Mouse (Mus musculus): ENCODE results near the gene Osbpl3. TPM values are rescaled to one million over a fixed set of nuclear protein-coding genes. Genes with fewer than 3 reads are reported as not detected.

The Osbpl3 gene
- polyA plus RNA-seq, 1 experiment from 2014 or later = 5.3 TPM

DNA sequence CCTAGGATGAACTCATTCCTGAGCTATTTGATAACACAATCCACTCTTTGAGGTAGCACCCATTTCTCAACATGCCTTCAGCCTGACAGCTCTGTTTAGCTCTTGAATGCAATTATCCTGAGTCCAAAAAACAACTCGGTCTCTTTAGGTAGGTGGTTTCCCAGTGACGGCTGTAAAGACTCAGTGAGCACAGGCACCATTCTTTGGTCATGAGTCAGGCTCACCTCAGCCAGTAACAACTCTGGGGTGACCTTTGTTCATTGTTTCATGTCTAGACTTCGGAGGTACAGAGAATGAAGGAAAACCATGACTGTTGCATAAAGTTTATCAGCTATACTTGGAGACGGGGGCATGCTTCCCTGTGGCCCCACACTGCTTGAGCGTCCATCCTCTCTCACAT, 65.7 kb downstream of the Osbpl3 start:
- H3K4me3 ChIP-seq (replicated peaks; ENCODE audit: low read length) = no peak overlapping the region
- H3K4me1 ChIP-seq (replicated peaks; ENCODE audit: control insufficient read depth, insufficient read depth, low read length) = no peaks in the 10 kb centered on the region
- H3K9ac ChIP-seq (replicated peaks; ENCODE audit: low read depth, low read length) = no peak overlapping the region
- H3K27me3 ChIP-seq (replicated peaks; ENCODE audit: control insufficient read depth, insufficient read depth, low read length) = no peaks in the 10 kb centered on the region
- no peaks in the 10 kb centered on the region for H3K9me3 ChIP-seq (ENCODE audit: control insufficient read depth, low read length)
- no peak for ATAC-seq
- WGBS = 75% methylated on average over 5 of the region's 5 CpGs
- no peaks in the 10 kb centered on the region for H3K36me3 ChIP-seq (ENCODE audit: control insufficient read depth, insufficient read depth)
- no peak overlapping the region for H3K4me2 ChIP-seq (ENCODE audit: low read length)
- H3K27ac ChIP-seq (ENCODE audit: low read length) = no peak overlapping the region

- H3K9me3 ChIP-seq (ENCODE audit: control insufficient read depth, low read length) = no peaks in the 10 kb centered on the region
- no peaks in the 10 kb centered on the region for H3K4me1 ChIP-seq (replicated peaks; ENCODE audit: control insufficient read depth, insufficient read depth, low read length)
- 82% methylated on average over 5 of the region's 5 CpGs for WGBS
- H3K4me3 ChIP-seq (replicated peaks; ENCODE audit: low read length) = no peak overlapping the region
- H3K27me3 ChIP-seq (replicated peaks; ENCODE audit: control insufficient read depth, insufficient read depth, low read length) = no peaks in the 10 kb centered on the region
- H3K4me2 ChIP-seq (ENCODE audit: low read length) = no peak overlapping the region
- no peak overlapping the region for H3K27ac ChIP-seq (ENCODE audit: low read length)
- H3K9ac ChIP-seq (replicated peaks; ENCODE audit: low read depth, low read length) = no peak overlapping the region
- no peaks in the 10 kb centered on the region for H3K36me3 ChIP-seq (ENCODE audit: control insufficient read depth, insufficient read depth)
- ATAC-seq = no peak
Observed at GRCm38 (mm10) chr6:50387629-50388028, 68.4 kb downstream of the Osbpl3 start.

DNA sequence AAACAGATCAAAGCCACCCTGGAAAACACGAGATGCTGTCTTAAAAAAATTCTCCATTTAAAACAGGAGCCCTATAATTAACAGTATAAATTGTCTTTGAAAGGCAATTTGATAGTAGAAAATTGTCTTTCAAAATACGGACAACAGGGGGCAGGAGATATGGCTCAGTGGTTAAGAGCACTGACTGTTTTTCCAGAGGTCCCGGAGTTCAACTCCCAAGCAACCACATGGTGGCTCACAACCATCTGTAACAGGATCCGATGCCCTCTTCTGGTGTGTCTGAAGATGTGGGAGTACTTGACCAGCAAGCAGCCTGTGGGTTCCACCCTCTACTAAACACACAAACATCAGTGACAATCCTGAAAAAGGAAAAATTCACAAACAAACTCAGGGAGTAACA, 69.5 kb downstream of the Osbpl3 start:
- Histone ChIP-seq H3K27ac (ENCODE audit: low read length) (no peak overlapping the region), H3K36me3 (ENCODE audit: control insufficient read depth, insufficient read depth) (no peaks in the 10 kb centered on the region), H3K4me1 (replicated peaks; ENCODE audit: control insufficient read depth, insufficient read depth, low read length) (no peaks in the 10 kb centered on the region), H3K4me2 (ENCODE audit: low read length) (no peak overlapping the region), H3K9ac (replicated peaks; ENCODE audit: low read depth, low read length) (no peak overlapping the region), H3K4me3 (replicated peaks; ENCODE audit: low read length) (no peak overlapping the region), H3K9me3 (ENCODE audit: control insufficient read depth, low read length) (no peaks in the 10 kb centered on the region), H3K27me3 (replicated peaks; ENCODE audit: control insufficient read depth, insufficient read depth, low read length) (no peaks in the 10 kb centered on the region)
- no peak for ATAC-seq
- 80% methylated on average over 4 of the region's 4 CpGs for WGBS

DNA sequence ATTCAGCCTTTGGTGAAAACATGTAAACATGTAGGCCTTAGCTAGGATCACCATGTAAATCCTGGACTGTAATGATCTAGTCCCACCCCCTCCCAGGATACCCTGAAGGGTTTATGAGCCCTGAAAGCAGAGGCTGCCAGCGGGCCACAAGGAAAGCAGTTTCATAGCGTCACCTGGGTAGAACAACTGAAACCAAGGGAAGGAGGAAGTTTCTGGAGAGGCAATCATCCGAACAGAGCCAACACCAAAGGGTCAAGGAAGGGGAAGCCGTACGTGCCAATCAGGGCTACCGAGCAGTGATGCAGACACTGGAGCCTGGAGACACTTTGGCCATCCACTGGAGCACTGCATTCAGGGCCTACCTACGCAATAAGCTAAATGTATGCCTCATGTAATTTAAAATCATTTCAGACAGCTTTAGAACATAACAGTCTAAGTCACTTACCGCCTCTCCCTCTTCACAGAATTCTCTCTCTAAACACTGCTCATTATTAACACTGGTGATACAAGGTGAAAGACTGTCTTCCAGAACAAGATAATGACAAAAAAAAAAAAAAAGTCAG, 70.5 kb downstream of the Osbpl3 start:
- no peaks in the 10 kb centered on the region for H3K9me3 ChIP-seq (ENCODE audit: control insufficient read depth, low read length)
- H3K9ac ChIP-seq (replicated peaks; ENCODE audit: low read depth, low read length) = no peak overlapping the region
- no peak overlapping the region for H3K4me3 ChIP-seq (replicated peaks; ENCODE audit: low read length)
- WGBS = 92% methylated on average over 8 of the region's 8 CpGs
- H3K36me3 ChIP-seq (ENCODE audit: control insufficient read depth, insufficient read depth) = no peaks in the 10 kb centered on the region
- no peaks in the 10 kb centered on the region for H3K27me3 ChIP-seq (replicated peaks; ENCODE audit: control insufficient read depth, insufficient read depth, low read length)
- H3K27ac ChIP-seq (ENCODE audit: low read length) = no peak overlapping the region
- H3K4me2 ChIP-seq (ENCODE audit: low read length) = no peak overlapping the region
- H3K4me1 ChIP-seq (replicated peaks; ENCODE audit: control insufficient read depth, insufficient read depth, low read length) = no peaks in the 10 kb centered on the region
- ATAC-seq = no peak

DNA sequence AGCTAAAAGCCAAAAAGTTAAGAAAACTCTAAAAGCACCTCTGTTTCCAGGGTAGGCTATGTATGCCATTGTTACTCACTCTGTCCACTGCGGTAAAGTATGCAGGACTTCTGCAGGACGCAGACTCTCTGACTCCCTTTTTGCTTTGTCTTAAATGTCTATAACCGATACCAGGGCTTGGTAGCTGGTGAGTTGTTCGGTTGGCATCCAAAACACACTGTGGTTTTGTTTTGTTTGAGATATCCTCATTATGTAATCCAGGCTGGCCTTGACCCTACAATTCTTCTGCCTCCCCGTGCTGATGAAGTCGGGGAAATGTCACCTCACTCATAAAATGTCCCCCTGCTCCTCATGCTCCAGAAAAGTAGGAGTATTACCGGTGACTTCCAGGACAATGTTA, 73.3 kb downstream of the Osbpl3 start:
- H3K4me2 ChIP-seq (ENCODE audit: low read length) = no peak overlapping the region
- no peaks in the 10 kb centered on the region for H3K36me3 ChIP-seq (ENCODE audit: control insufficient read depth, insufficient read depth)
- no peak overlapping the region for H3K9ac ChIP-seq (replicated peaks; ENCODE audit: low read depth, low read length)
- H3K27me3 ChIP-seq (replicated peaks; ENCODE audit: control insufficient read depth, insufficient read depth, low read length) = no peaks in the 10 kb centered on the region
- no peaks in the 10 kb centered on the region for H3K4me1 ChIP-seq (replicated peaks; ENCODE audit: control insufficient read depth, insufficient read depth, low read length)
- no peak overlapping the region for H3K27ac ChIP-seq (ENCODE audit: low read length)
- no peaks in the 10 kb centered on the region for H3K9me3 ChIP-seq (ENCODE audit: control insufficient read depth, low read length)
- no peak overlapping the region for H3K4me3 ChIP-seq (replicated peaks; ENCODE audit: low read length)
- no peak for ATAC-seq
- WGBS = 90% methylated on average over 7 of the region's 7 CpGs

DNA sequence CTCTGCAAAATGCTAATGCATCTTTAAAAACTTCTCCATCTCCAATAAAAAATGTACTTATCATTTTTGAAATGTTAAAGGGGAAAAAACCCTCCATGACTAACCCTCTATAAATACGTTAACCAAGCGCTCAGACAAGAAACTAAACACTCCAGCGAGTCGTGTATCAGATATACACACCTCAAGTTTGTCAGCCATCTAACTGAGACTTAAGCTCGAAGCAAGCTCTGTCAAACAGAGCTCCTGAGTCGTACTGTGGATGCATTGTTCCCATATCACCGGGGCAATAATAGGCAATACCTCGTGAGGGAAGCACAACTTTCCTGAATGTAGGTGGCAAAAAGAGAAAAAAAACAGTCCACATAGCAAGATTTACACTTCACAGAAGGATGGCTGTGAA, 73.8 kb downstream of the Osbpl3 start:
- H3K27ac ChIP-seq (ENCODE audit: low read length) = no peak overlapping the region
- WGBS = 53% methylated on average over 8 of the region's 8 CpGs
- no peak overlapping the region for H3K4me3 ChIP-seq (replicated peaks; ENCODE audit: low read length)
- no peak for ATAC-seq
- H3K27me3 ChIP-seq (replicated peaks; ENCODE audit: control insufficient read depth, insufficient read depth, low read length) = no peaks in the 10 kb centered on the region
- H3K9me3 ChIP-seq (ENCODE audit: control insufficient read depth, low read length) = no peaks in the 10 kb centered on the region
- no peaks in the 10 kb centered on the region for H3K4me1 ChIP-seq (replicated peaks; ENCODE audit: control insufficient read depth, insufficient read depth, low read length)
- no peak overlapping the region for H3K9ac ChIP-seq (replicated peaks; ENCODE audit: low read depth, low read length)
- no peaks in the 10 kb centered on the region for H3K36me3 ChIP-seq (ENCODE audit: control insufficient read depth, insufficient read depth)
- H3K4me2 ChIP-seq (ENCODE audit: low read length) = no peak overlapping the region

GRCm38 (mm10) chr6:50381504-50382091, 74.4 kb downstream of the Osbpl3 start:
- Histone ChIP-seq H3K4me2 (ENCODE audit: low read length) (no peak overlapping the region), H3K27me3 (replicated peaks; ENCODE audit: control insufficient read depth, insufficient read depth, low read length) (no peaks in the 10 kb centered on the region), H3K9ac (replicated peaks; ENCODE audit: low read depth, low read length) (no peak overlapping the region), H3K4me1 (replicated peaks; ENCODE audit: control insufficient read depth, insufficient read depth, low read length) (no peaks in the 10 kb centered on the region), H3K27ac (ENCODE audit: low read length) (no peak overlapping the region), H3K9me3 (ENCODE audit: control insufficient read depth, low read length) (no peaks in the 10 kb centered on the region), H3K36me3 (ENCODE audit: control insufficient read depth, insufficient read depth) (no peaks in the 10 kb centered on the region), H3K4me3 (replicated peaks; ENCODE audit: low read length) (no peak overlapping the region)
- 47% methylated on average over 11 of the region's 11 CpGs for WGBS
- no peak for ATAC-seq

GRCm38 (mm10) chr6:50379740-50380139, 76.3 kb downstream of the Osbpl3 start:
- H3K4me2 ChIP-seq (ENCODE audit: low read length) = no peak overlapping the region
- no peaks in the 10 kb centered on the region for H3K4me1 ChIP-seq (replicated peaks; ENCODE audit: control insufficient read depth, insufficient read depth, low read length)
- ATAC-seq = no peak
- no peaks in the 10 kb centered on the region for H3K9me3 ChIP-seq (ENCODE audit: control insufficient read depth, low read length)
- no peak overlapping the region for H3K27ac ChIP-seq (ENCODE audit: low read length)
- WGBS = 93% methylated on average over 4 of the region's 4 CpGs
- H3K4me3 ChIP-seq (replicated peaks; ENCODE audit: low read length) = no peak overlapping the region
- H3K36me3 ChIP-seq (ENCODE audit: control insufficient read depth, insufficient read depth) = no peaks in the 10 kb centered on the region
- H3K9ac ChIP-seq (replicated peaks; ENCODE audit: low read depth, low read length) = no peak overlapping the region
- no peaks in the 10 kb centered on the region for H3K27me3 ChIP-seq (replicated peaks; ENCODE audit: control insufficient read depth, insufficient read depth, low read length)

DNA sequence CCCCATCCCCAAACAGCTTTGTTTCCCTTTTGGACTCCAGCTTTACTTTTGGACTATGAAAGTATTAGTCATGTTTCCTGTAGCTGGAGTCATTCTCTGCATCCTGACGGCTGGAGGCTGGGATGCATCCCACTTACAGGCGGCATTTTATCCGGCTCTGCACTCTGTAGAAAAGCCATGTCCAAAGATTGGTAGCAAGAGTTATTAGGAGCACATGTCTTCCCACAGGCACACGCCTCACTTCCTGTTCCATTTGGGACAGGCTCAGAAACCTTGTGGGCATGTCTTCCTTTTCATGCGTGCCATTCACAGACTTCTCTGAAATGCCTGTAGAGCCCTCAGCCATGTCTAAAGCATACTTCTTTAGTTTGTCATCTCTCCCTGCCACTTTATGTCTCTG, 76.9 kb downstream of the Osbpl3 start:
- no peaks in the 10 kb centered on the region for H3K9me3 ChIP-seq (ENCODE audit: control insufficient read depth, low read length)
- H3K4me1 ChIP-seq (replicated peaks; ENCODE audit: control insufficient read depth, insufficient read depth, low read length) = no peaks in the 10 kb centered on the region
- no peaks in the 10 kb centered on the region for H3K36me3 ChIP-seq (ENCODE audit: control insufficient read depth, insufficient read depth)
- H3K27me3 ChIP-seq (replicated peaks; ENCODE audit: control insufficient read depth, insufficient read depth, low read length) = no peaks in the 10 kb centered on the region
- no peak overlapping the region for H3K9ac ChIP-seq (replicated peaks; ENCODE audit: low read depth, low read length)
- H3K27ac ChIP-seq (ENCODE audit: low read length) = no peak overlapping the region
- H3K4me3 ChIP-seq (replicated peaks; ENCODE audit: low read length) = no peak overlapping the region
- no peak overlapping the region for H3K4me2 ChIP-seq (ENCODE audit: low read length)
- WGBS = 79% methylated on average over 5 of the region's 5 CpGs
- no peak for ATAC-seq

Measured in forebrain, embryonic 16.5 days (tissue).